Mouse (Mus musculus): ENCODE results near the gene Cenpm. TPM values are rescaled to one million over a fixed set of nuclear protein-coding genes. Genes with fewer than 3 reads are reported as not detected.
A peak's percentile ranks its signal among the peaks of the same experiment; 100 is the strongest.

Gene Cenpm
- polyA plus RNA-seq, 1 experiment from 2014 or later = 92.5 TPM

DNA sequence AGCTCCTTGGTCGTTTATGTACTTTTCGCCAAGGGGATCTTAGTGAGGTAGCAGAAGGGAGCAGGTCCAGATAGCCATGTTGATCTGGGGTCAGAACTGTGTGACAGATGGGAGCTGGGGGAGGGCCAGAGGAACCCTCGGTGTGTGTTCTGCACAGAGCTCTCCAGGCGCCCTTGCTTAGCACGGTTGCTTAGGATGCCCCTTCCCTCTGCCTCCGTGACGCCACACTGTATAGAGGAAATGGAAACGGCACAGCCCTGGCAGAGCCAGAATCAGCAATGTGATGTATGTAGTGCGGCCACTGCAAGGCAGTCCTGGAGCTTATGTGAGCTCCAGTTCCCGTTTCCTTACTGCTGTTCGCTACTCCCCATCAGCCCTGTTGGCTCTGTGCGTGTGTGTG is 48.2 kb downstream of the Cenpm start:
- Histone ChIP-seq H3K9ac (replicated peaks; ENCODE audit: low read length) (no peak overlapping the region), H3K9me3 (replicated peaks; ENCODE audit: control insufficient read depth, low read length) (no peaks in the 10 kb centered on the region), H3K4me1 (ENCODE audit: control insufficient read depth, insufficient read depth, low read length) (no peaks in the 10 kb centered on the region), H3K27me3 (ENCODE audit: control insufficient read depth, insufficient read depth, low read length) (no peaks in the 10 kb centered on the region), H3K4me3 (ENCODE audit: low read depth, low read length) (no peak overlapping the region), H3K27ac (replicated peaks; ENCODE audit: low read depth, low read length) (no peak overlapping the region), H3K4me2 (ENCODE audit: low read depth, low read length) (no peak overlapping the region), H3K36me3 (replicated peaks; ENCODE audit: control insufficient read depth, insufficient read depth, low read depth, low read length) (peaks cover 27% of the 10 kb centered on the region)
- ATAC-seq (replicated peaks; ENCODE audit: insufficient number of reproducible peaks, low FRiP score, low TSS enrichment, low read depth) = no peak
- WGBS = 92% methylated on average over 12 of the region's 12 CpGs
- no peak for DNase-seq (ENCODE audit: low spot score)

DNA sequence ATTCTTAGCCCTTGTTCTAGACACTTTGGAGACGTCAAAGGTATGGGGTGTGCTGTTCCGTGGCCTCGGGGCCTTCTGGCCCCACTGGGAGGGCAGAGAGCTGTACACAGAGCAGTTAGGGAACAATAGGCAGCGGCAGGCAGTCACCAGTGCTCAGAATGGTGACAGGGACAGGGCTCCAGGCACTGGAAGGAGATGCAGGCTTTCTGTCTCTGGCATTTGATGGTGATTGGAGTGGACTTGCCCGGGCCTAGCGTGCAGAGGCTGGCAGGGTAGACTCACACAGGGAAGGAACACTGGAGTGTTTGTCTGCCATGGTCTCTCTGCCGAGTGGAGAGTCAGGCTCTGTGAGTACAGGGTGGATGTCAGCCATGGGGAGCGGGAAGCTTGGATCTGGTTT is 51.9 kb downstream of the Cenpm start:
- Histone ChIP-seq H3K9me3 (replicated peaks; ENCODE audit: control insufficient read depth, low read length) (no peaks in the 10 kb centered on the region), H3K4me2 (ENCODE audit: low read depth, low read length) (no peak overlapping the region), H3K4me1 (ENCODE audit: control insufficient read depth, insufficient read depth, low read length) (no peaks in the 10 kb centered on the region), H3K27ac (replicated peaks; ENCODE audit: low read depth, low read length) (no peak overlapping the region), H3K36me3 (replicated peaks; ENCODE audit: control insufficient read depth, insufficient read depth, low read depth, low read length) (peaks cover 18% of the 10 kb centered on the region), H3K9ac (replicated peaks; ENCODE audit: low read length) (no peak overlapping the region), H3K4me3 (ENCODE audit: low read depth, low read length) (no peak overlapping the region), H3K27me3 (ENCODE audit: control insufficient read depth, insufficient read depth, low read length) (no peaks in the 10 kb centered on the region)
- 61% methylated on average over 8 of the region's 8 CpGs for WGBS
- ATAC-seq (replicated peaks; ENCODE audit: insufficient number of reproducible peaks, low FRiP score, low TSS enrichment, low read depth) (no peak), DNase-seq (ENCODE audit: low spot score) (no peak)

DNA sequence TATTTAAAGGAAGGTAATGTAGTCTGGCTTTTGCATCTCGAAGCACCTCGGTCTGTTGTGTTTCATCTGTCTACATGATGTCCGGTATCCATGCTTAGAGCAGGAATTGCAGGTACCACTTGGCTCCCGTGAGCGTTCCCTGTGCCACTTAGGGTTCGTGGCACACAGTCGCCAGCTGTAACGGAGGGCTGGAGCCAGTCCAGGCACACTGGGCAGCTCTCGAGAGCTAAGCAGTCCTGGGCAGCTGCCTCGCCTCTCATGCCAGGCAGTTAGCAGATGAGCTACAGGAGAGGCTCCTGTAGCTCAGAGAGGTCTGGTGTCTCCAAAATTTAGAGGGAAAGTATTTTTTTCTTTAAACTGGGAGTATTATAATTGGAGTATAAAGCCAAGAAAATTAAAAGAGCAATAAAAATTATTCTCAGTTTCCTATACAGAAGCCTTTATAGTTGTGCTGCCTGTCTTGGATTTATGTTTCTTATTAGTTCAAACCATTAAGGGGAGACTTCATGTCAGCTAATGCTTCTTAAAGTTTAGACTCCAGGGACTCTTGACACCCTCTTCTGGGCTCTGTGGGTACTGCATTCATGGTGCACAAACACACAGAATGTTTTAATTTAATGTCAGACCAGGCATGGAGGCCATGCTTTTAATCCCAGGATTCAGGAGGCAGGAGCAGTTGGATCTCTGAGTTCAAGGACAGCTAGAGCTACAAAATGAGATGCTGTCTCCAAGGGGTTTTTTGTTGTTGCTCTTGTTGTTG is 55.9 kb downstream of the Cenpm start:
- H3K27me3 ChIP-seq (ENCODE audit: control insufficient read depth, insufficient read depth, low read length) = no peaks in the 10 kb centered on the region
- H3K4me2 ChIP-seq (ENCODE audit: low read depth, low read length) = no peak overlapping the region
- no peak overlapping the region for H3K9ac ChIP-seq (replicated peaks; ENCODE audit: low read length)
- ATAC-seq (replicated peaks; ENCODE audit: insufficient number of reproducible peaks, low FRiP score, low TSS enrichment, low read depth) = no peak
- peaks cover 26% of the 10 kb centered on the region for H3K36me3 ChIP-seq (replicated peaks; ENCODE audit: control insufficient read depth, insufficient read depth, low read depth, low read length)
- H3K4me1 ChIP-seq (ENCODE audit: control insufficient read depth, insufficient read depth, low read length) = no peaks in the 10 kb centered on the region
- no peak overlapping the region for H3K27ac ChIP-seq (replicated peaks; ENCODE audit: low read depth, low read length)
- peak; percentile 69 for DNase-seq (ENCODE audit: low spot score)
- H3K9me3 ChIP-seq (replicated peaks; ENCODE audit: control insufficient read depth, low read length) = no peaks in the 10 kb centered on the region
- WGBS = 93% methylated on average over 10 of the region's 10 CpGs
- no peak overlapping the region for H3K4me3 ChIP-seq (ENCODE audit: low read depth, low read length)

DNA sequence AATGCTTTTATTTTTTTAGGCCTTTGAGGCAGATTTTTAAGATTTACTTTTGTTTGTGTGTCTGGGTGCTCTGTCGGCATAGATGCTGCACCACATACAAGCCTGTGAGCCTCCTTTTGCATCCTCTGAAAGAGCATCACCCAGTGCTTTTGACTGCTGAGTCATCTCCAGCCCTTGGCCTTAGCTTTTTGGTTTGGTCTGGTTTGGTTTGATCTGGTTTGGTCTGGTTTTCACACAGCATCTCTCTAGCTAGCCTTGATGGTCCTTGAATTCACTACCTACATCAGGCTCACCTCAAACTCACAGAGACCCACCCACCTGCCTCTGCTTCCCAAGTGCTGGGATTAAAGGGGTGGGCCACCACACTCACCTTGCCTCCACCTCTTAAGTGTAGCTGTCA is 56.6 kb downstream of the Cenpm start:
- no peaks in the 10 kb centered on the region for H3K4me1 ChIP-seq (ENCODE audit: control insufficient read depth, insufficient read depth, low read length)

DNA sequence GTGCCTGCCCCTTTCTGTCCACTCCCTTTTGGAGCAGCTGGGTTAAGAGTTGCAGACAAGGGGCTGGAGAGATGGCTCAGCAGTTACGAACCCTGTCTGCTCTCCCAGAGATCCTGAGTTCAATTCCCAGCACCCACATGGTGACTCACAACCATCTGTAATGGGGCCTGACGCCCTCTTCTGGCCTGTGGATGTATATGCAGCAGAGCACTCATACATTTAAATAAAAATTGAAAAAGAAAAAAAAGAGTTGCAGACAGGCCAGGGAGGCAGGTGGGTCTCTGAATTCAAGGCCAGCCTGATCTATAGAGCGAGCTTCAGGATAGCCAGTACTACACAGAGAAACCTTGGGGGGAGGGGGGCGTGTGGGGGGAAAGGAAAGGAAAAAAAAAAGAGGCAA is 57.1 kb downstream of the Cenpm start:
- DNase-seq (ENCODE audit: low spot score) = no peak
- no peaks in the 10 kb centered on the region for H3K4me1 ChIP-seq (ENCODE audit: control insufficient read depth, insufficient read depth, low read length)
- H3K27me3 ChIP-seq (ENCODE audit: control insufficient read depth, insufficient read depth, low read length) = no peaks in the 10 kb centered on the region
- H3K36me3 ChIP-seq (replicated peaks; ENCODE audit: control insufficient read depth, insufficient read depth, low read depth, low read length) = peaks cover 28% of the 10 kb centered on the region
- no peak overlapping the region for H3K4me2 ChIP-seq (ENCODE audit: low read depth, low read length)
- no peaks in the 10 kb centered on the region for H3K9me3 ChIP-seq (replicated peaks; ENCODE audit: control insufficient read depth, low read length)
- WGBS = 82% methylated on average over 4 of the region's 4 CpGs
- no peak for ATAC-seq (replicated peaks; ENCODE audit: insufficient number of reproducible peaks, low FRiP score, low TSS enrichment, low read depth)
- no peak overlapping the region for H3K4me3 ChIP-seq (ENCODE audit: low read depth, low read length)
- no peak overlapping the region for H3K27ac ChIP-seq (replicated peaks; ENCODE audit: low read depth, low read length)
- H3K9ac ChIP-seq (replicated peaks; ENCODE audit: low read length) = no peak overlapping the region

More for the DNA sequence above, 56.6 kb downstream of the Cenpm start:
- ATAC-seq (replicated peaks; ENCODE audit: insufficient number of reproducible peaks, low FRiP score, low TSS enrichment, low read depth) (no peak), DNase-seq (ENCODE audit: low spot score) (no peak)
- no peaks in the 10 kb centered on the region for H3K9me3 ChIP-seq (replicated peaks; ENCODE audit: control insufficient read depth, low read length)
- no peak overlapping the region for H3K9ac ChIP-seq (replicated peaks; ENCODE audit: low read length)
- no peak overlapping the region for H3K4me2 ChIP-seq (ENCODE audit: low read depth, low read length)
- no peak overlapping the region for H3K27ac ChIP-seq (replicated peaks; ENCODE audit: low read depth, low read length)
- H3K4me3 ChIP-seq (ENCODE audit: low read depth, low read length) = no peak overlapping the region
- WGBS = 100% methylated on average over 1 of the region's 1 CpGs
- no peaks in the 10 kb centered on the region for H3K27me3 ChIP-seq (ENCODE audit: control insufficient read depth, insufficient read depth, low read length)
- peaks cover 28% of the 10 kb centered on the region for H3K36me3 ChIP-seq (replicated peaks; ENCODE audit: control insufficient read depth, insufficient read depth, low read depth, low read length)

DNA sequence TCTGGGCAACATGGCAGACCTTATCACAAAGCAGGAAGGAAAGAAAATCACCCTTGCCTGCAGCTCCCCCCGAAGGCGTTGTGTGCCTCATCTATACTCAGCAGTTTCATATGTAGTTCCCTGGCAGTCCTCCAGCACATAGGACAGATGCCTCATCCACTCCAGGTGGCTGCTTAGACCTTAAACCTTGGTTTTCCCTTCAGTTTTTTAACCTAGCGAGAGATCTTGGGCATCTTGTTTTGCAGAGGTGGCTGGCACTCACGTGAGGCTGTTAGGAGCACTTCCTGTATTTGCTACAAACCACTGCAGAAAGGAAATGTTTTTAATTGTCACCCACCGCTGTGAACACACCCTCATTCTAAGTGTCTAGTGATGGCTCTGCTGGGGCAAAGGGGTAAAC is 57.6 kb downstream of the Cenpm start:
- H3K9me3 ChIP-seq (replicated peaks; ENCODE audit: control insufficient read depth, low read length) = no peaks in the 10 kb centered on the region
- H3K9ac ChIP-seq (replicated peaks; ENCODE audit: low read length) = no peak overlapping the region
- H3K36me3 ChIP-seq (replicated peaks; ENCODE audit: control insufficient read depth, insufficient read depth, low read depth, low read length) = peaks cover 33% of the 10 kb centered on the region
- no peak overlapping the region for H3K4me3 ChIP-seq (ENCODE audit: low read depth, low read length)
- H3K27ac ChIP-seq (replicated peaks; ENCODE audit: low read depth, low read length) = no peak overlapping the region
- H3K4me1 ChIP-seq (ENCODE audit: control insufficient read depth, insufficient read depth, low read length) = no peaks in the 10 kb centered on the region
- ATAC-seq (replicated peaks; ENCODE audit: insufficient number of reproducible peaks, low FRiP score, low TSS enrichment, low read depth) (no peak), DNase-seq (ENCODE audit: low spot score) (no peak)
- H3K27me3 ChIP-seq (ENCODE audit: control insufficient read depth, insufficient read depth, low read length) = no peaks in the 10 kb centered on the region
- 90% methylated on average over 5 of the region's 5 CpGs for WGBS
- no peak overlapping the region for H3K4me2 ChIP-seq (ENCODE audit: low read depth, low read length)

DNA sequence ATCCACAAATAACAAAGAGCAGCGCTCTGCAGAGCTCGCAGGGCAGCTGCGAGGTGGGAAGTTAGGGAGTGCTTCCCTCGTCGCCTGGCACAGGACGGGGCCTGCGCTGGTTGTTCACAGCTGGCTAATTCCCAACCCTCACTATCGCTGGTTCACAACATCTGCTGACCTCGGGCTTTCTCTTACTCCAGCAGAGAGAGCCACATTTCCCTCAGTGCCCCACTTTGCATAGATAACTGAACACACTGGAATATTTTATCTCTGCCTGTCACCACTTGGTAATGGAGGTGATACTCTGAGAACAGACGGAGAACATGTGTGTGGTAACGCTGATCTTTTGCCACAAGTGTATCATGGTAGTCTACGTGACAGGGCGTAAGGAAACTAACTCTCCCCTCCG is 58.4 kb downstream of the Cenpm start:
- WGBS = 85% methylated on average over 14 of the region's 14 CpGs
- peaks cover 37% of the 10 kb centered on the region for H3K36me3 ChIP-seq (replicated peaks; ENCODE audit: control insufficient read depth, insufficient read depth, low read depth, low read length)
- no peaks in the 10 kb centered on the region for H3K4me1 ChIP-seq (ENCODE audit: control insufficient read depth, insufficient read depth, low read length)
- H3K4me3 ChIP-seq (ENCODE audit: low read depth, low read length) = no peak overlapping the region
- H3K4me2 ChIP-seq (ENCODE audit: low read depth, low read length) = no peak overlapping the region
- DNase-seq (ENCODE audit: low spot score) (no peak), ATAC-seq (replicated peaks; ENCODE audit: insufficient number of reproducible peaks, low FRiP score, low TSS enrichment, low read depth) (no peak)
- no peak overlapping the region for H3K27ac ChIP-seq (replicated peaks; ENCODE audit: low read depth, low read length)
- H3K9ac ChIP-seq (replicated peaks; ENCODE audit: low read length) = no peak overlapping the region
- no peaks in the 10 kb centered on the region for H3K27me3 ChIP-seq (ENCODE audit: control insufficient read depth, insufficient read depth, low read length)
- H3K9me3 ChIP-seq (replicated peaks; ENCODE audit: control insufficient read depth, low read length) = no peaks in the 10 kb centered on the region

DNA sequence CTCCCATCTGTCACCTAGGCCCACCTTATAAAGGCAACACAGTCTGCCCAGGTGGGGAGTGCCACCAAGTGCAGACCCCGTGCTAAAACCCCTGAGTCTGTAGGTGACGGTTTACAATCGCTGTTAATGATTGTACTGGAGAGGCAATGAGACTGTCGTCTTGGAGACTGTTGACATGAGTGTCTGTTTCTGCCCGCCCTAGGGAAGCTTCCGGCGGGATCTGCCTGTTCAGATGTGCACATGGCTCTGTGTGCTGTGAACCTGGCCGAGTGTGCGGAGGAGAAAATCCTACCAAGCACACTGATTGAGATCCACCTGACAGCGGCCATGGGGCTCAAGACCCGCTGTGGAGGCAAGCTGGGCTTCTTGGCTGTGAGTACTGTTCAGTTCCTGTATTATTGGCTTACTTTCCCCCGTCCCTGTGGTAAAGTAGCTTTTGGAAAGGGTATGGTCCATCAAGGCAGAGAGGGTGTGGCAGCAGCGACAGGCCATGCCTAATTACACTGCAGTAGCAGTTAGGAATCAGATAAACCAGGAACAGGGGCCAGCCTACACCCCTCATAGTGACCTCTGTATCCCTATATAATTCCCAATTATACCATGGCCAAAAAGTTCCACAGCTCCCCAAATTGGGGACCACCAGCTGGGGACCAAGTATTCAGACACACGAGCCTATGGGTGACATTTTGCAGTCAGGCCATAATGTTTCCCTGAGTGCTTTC is 59.3 kb downstream of the Cenpm start:
- Histone ChIP-seq H3K27ac (replicated peaks; ENCODE audit: low read depth, low read length) (no peak overlapping the region), H3K9ac (replicated peaks; ENCODE audit: low read length) (no peak overlapping the region)
- 92% methylated on average over 14 of the region's 14 CpGs for WGBS

More for the DNA sequence above, 59.3 kb downstream of the Cenpm start:
- DNase-seq (ENCODE audit: low spot score) (no peak), ATAC-seq (replicated peaks; ENCODE audit: insufficient number of reproducible peaks, low FRiP score, low TSS enrichment, low read depth) (no peak)
- Histone ChIP-seq H3K9me3 (replicated peaks; ENCODE audit: control insufficient read depth, low read length) (no peaks in the 10 kb centered on the region), H3K27me3 (ENCODE audit: control insufficient read depth, insufficient read depth, low read length) (no peaks in the 10 kb centered on the region), H3K4me2 (ENCODE audit: low read depth, low read length) (no peak overlapping the region), H3K4me3 (ENCODE audit: low read depth, low read length) (no peak overlapping the region), H3K36me3 (replicated peaks; ENCODE audit: control insufficient read depth, insufficient read depth, low read depth, low read length) (peaks cover 43% of the 10 kb centered on the region), H3K4me1 (ENCODE audit: control insufficient read depth, insufficient read depth, low read length) (no peaks in the 10 kb centered on the region)
